ENCODE assay signal across 8 mouse cellular contexts in genomic region chr12:80168178-80168686, GRCm38 (mm10). TPM values are rescaled to one million over a fixed set of nuclear protein-coding genes. Genes with fewer than 3 reads are reported as not detected.
DNase-seq lines count a peak whose midpoint lies in the region; ATAC-seq and TF ChIP-seq lines count a peak whose summit lies in the region.

No protein-coding gene starts in this region.

- H3K4me1 ChIP-seq in E14TG2a.4 (replicated peaks; ENCODE audit: low read depth, low read length), result peaks cover 28% of the 10 kb centered on the region
- no peaks in the 10 kb centered on the region for H3K4me1 ChIP-seq in lung, embryonic 14.5 days (ENCODE audit: insufficient read depth)
- peaks cover 4% of the 10 kb centered on the region for H3K4me1 ChIP-seq in olfactory bulb, adult 2 months (ENCODE audit: control insufficient read depth, insufficient read depth, low read length)

- H3K36me3 ChIP-seq in E14TG2a.4 (ENCODE audit: insufficient read depth, low read length), result peaks cover 91% of the 10 kb centered on the region
- peaks cover 85% of the 10 kb centered on the region for H3K36me3 ChIP-seq in lung, embryonic 14.5 days (ENCODE audit: insufficient read depth)

- peak; percentile 82 to 84 for ATAC-seq in hematopoietic stem cell, adult 5-6 weeks (replicated peaks in 1 of 2; ENCODE audit: insufficient read depth in 1 of 2, low FRiP score in 2 of 2, low TSS enrichment in 1 of 2, low read depth in 1 of 2, poor library complexity in 2 of 2, severe bottlenecking in 2 of 2)
- ATAC-seq in lung, embryonic 14.5 days (ENCODE audit: insufficient read depth), result peak; percentile 79

- peak overlapping the region; percentile 79 for H3K27ac ChIP-seq in lung, embryonic 14.5 days (ENCODE audit: low read depth)
- peak overlapping the region; percentile 76 for H3K27ac ChIP-seq in olfactory bulb, adult 2 months (ENCODE audit: insufficient read depth, low read depth, low read length)

- H3K9me3 ChIP-seq in E14TG2a.4 (ENCODE audit: low read length), result peaks cover 35% of the 10 kb centered on the region
- no peaks in the 10 kb centered on the region for H3K9me3 ChIP-seq in lung, embryonic 14.5 days (ENCODE audit: low read depth, low read length)

- DNase-seq in cerebellum, adult 11-12 months, result peak; percentile 88
- peak; percentile 81 for DNase-seq in forelimb bud, embryonic 11.5 days (ENCODE audit: low read depth, low spot score)
- DNase-seq in layer of hippocampus, adult 8-10 months (ENCODE audit: low spot score in 2 of 2), result peak; percentile 65 to 80
- peak; percentile 93 for DNase-seq in lung, embryonic 14.5 days
- peak; percentile 43 to 61 for DNase-seq in thymus, adult 18-20 months

- peak overlapping the region; percentile 51 for H3K4me2 ChIP-seq in lung, embryonic 14.5 days

- no peak for TF ChIP-seq CTCF in E14TG2a.4 (conservative IDR thresholded peaks at IDR 0.05; ENCODE audit: low read length)
- TF ChIP-seq CTCF in lung, embryonic 14.5 days (IDR thresholded peaks at IDR 0.05; ENCODE audit: low read depth), result no peak; the same call in 1 of the 2 replicates
- no peak for TF ChIP-seq CTCF in olfactory bulb, adult 2 months (IDR thresholded peaks at IDR 0.05; ENCODE audit: insufficient read depth, low read depth, low read length)

- WGBS in lung, embryonic 14.5 days, result 25% methylated on average over 35 of the region's 35 CpGs
- 35% methylated on average over 35 of the region's 35 CpGs for WGBS in olfactory bulb, adult 2 months

- peak; percentile 65; the same call in 1 of the 2 replicates for TF ChIP-seq POLR2A in olfactory bulb, adult 2 months (IDR thresholded peaks at IDR 0.05; ENCODE audit: insufficient read depth, low read depth, low read length)

- H3K9ac ChIP-seq in lung, embryonic 14.5 days, result peak overlapping the region; percentile 49

- H3K4me3 ChIP-seq in E14TG2a.4 (replicated peaks; ENCODE audit: low read length), result peak overlapping the region; percentile 76
- peak overlapping the region; percentile 53 for H3K4me3 ChIP-seq in lung, embryonic 14.5 days (ENCODE audit: low read depth, low read length)
- H3K4me3 ChIP-seq in olfactory bulb, adult 2 months (ENCODE audit: insufficient read depth, low read depth, low read length), result peak overlapping the region; percentile 74

- H3K27me3 ChIP-seq in E14TG2a.4 (ENCODE audit: insufficient read depth, low read length), result no peaks in the 10 kb centered on the region
- H3K27me3 ChIP-seq in lung, embryonic 14.5 days (ENCODE audit: insufficient read depth, low read length), result no peaks in the 10 kb centered on the region

RNA-seq across cellular contexts. Expression of gene Zfp36l1, which starts 55.4 kb away (rescaled TPM):
- total RNA-seq in hematopoietic stem cell, adult 5-6 weeks (2017), result 17.7 and 19.0 TPM in 2 replicates
- 10 to 100 TPM; 35.0 to 47.6 (median 42.9) TPM for total RNA-seq in layer of hippocampus, adult 8-10 months (2022)
- polyA plus RNA-seq in lung, embryonic 14.5 days (2014; fragmentation: Nextera tagmentation; extraction: Ambion mirVana), result 190 and 192 TPM in 2 replicates
- not detected in 2 replicates for polyA plus RNA-seq in olfactory bulb, adult 2 months (2012; ENCODE audit: insufficient read depth, insufficient read length, low replicate concordance, missing spikeins)

Comparison
In these comparisons a context has a peak if more than half of its experiments do, and no peak if none do; other contexts are left out.
1. Peak in every context shown above with its lines: DNase-seq, ATAC-seq, H3K4me3 ChIP-seq and H3K27ac ChIP-seq.